Mouse (Mus musculus) thymus, adult 2 months (tissue): ENCODE results near the gene Mat2b. TPM values are rescaled to one million over a fixed set of nuclear protein-coding genes. Genes with fewer than 3 reads are reported as not detected.

ENCODE experiments used
- DNase-seq: peaks from one replicate; pipeline ENCODE4 v3.0.0; 2021
- H3K27ac ChIP-seq: fragments of 200-500 bp; 2 replicates; pipeline ENCODE4 v1.5.1; 2012; ENCODE audit warnings: low read length, control low read depth; ENCODE audit not compliant: control insufficient read depth, insufficient read depth
- H3K27me3 ChIP-seq: fragments of 200-500 bp; 2 replicates; pipeline ENCODE4 v1.6.1; 2012; ENCODE audit warnings: mild to moderate bottlenecking, low read length, moderate library complexity, mixed read lengths; ENCODE audit not compliant: control insufficient read depth, insufficient read depth
- H3K36me3 ChIP-seq: fragments of 200-500 bp; 2 replicates; pipeline ENCODE4 v1.6.1; 2012; ENCODE audit warnings: mild to moderate bottlenecking, low read length, moderate library complexity; ENCODE audit not compliant: control insufficient read depth, insufficient read depth
- H3K4me1 ChIP-seq: fragments of 200-500 bp; replicated peaks from 2 replicates; pipeline ENCODE4 v1.6.1; 2012; ENCODE audit warnings: low read length; ENCODE audit not compliant: control insufficient read depth, insufficient read depth
- H3K4me3 ChIP-seq: fragments of 200-500 bp; 2 replicates; pipeline ENCODE4 v1.5.1; 2012; ENCODE audit warnings: mild to moderate bottlenecking, low read length, control low read depth, moderate library complexity; ENCODE audit not compliant: control insufficient read depth, insufficient read depth
- CTCF ChIP-seq: fragments of 200-500 bp; IDR thresholded peaks from 2 replicates; pipeline ENCODE4 v1.5.1; 2012; ENCODE audit warnings: mild to moderate bottlenecking, control low read depth, low read length, moderate library complexity, borderline replicate concordance; ENCODE audit not compliant: control insufficient read depth, poor library complexity, insufficient read depth; ENCODE audit errors: extremely low read depth
- POLR2A ChIP-seq: fragments of 200-500 bp; IDR thresholded peaks from 2 replicates; pipeline ENCODE4 v1.6.1; 2012; ENCODE audit warnings: mild to moderate bottlenecking, low read length, control low read depth, moderate library complexity; ENCODE audit not compliant: control insufficient read depth, poor library complexity, insufficient read depth; ENCODE audit errors: extremely low read depth
- WGBS: fragments of 180-500 bp; shearing (Covaris S2); methylation state at CpG from one replicate; pipeline ENCODE4 v1.1.7; 2018; 5-methylcytosine and 5-hydroxymethylcytosine counted together
- polyA plus RNA-seq: library from polyadenylated mRNA; depleted of rRNA; stranded (reverse); fragments of >200 nt; gene quantifications from 2 replicates; pipeline ENCODE4 v1.2.3, GENCODE M21; 2012; rRNA removed

Mat2b gene
- polyA plus RNA-seq, 1 experiment = 51.9 TPM

- no peak for TF ChIP-seq POLR2A
- TF ChIP-seq CTCF = no peak
Measured at GRCm38 (mm10) chr11:40677169-40677568, 17.8 kb downstream of the Mat2b start.

GRCm38 (mm10) chr11:40675014-40675730 lies 19.8 kb downstream of the Mat2b start:
- WGBS = 77% methylated on average over 4 of the region's 4 CpGs
- Histone ChIP-seq H3K27ac (no peak overlapping the region), H3K4me1 (no peaks in the 10 kb centered on the region), H3K36me3 (peaks cover 29% of the 10 kb centered on the region), H3K27me3 (no peaks in the 10 kb centered on the region), H3K4me3 (no peak overlapping the region)
- TF ChIP-seq POLR2A (no peak), CTCF (no peak)
- DNase-seq = no peak

More at GRCm38 (mm10) chr11:40677169-40677568, 17.8 kb downstream of the Mat2b start:
- no peak for DNase-seq
- H3K4me3 ChIP-seq = no peak overlapping the region
- WGBS = 97% methylated on average over 1 of the region's 1 CpGs
- H3K36me3 ChIP-seq = peaks cover 48% of the 10 kb centered on the region
- no peaks in the 10 kb centered on the region for H3K4me1 ChIP-seq
- no peak overlapping the region for H3K27ac ChIP-seq
- no peaks in the 10 kb centered on the region for H3K27me3 ChIP-seq

GRCm38 (mm10) chr11:40649726-40650445 lies 45.1 kb downstream of the Mat2b start:
- DNase-seq = no peak

GRCm38 (mm10) chr11:40647246-40647645 lies 47.8 kb downstream of the Mat2b start:
- Histone ChIP-seq H3K27ac (no peak overlapping the region), H3K27me3 (no peaks in the 10 kb centered on the region), H3K4me3 (no peak overlapping the region), H3K36me3 (no peaks in the 10 kb centered on the region), H3K4me1 (no peaks in the 10 kb centered on the region)
- DNase-seq = no peak
- WGBS = 63% methylated on average over 2 of the region's 2 CpGs
- no peak for TF ChIP-seq CTCF
- no peak for TF ChIP-seq POLR2A

More at GRCm38 (mm10) chr11:40649726-40650445, 45.1 kb downstream of the Mat2b start:
- WGBS = 93% methylated on average over 8 of the region's 8 CpGs
- Histone ChIP-seq H3K4me3 (no peak overlapping the region), H3K4me1 (no peaks in the 10 kb centered on the region), H3K27me3 (no peaks in the 10 kb centered on the region), H3K36me3 (no peaks in the 10 kb centered on the region), H3K27ac (no peak overlapping the region)
- TF ChIP-seq CTCF (no peak), POLR2A (no peak)

Other genes with a start within 250 kb of the Mat2b start
- 18.4 and 20.2 TPM in 2 replicates for gene Hmmr, start 38.2 kb upstream of the Mat2b start, polyA plus RNA-seq
- gene Nudcd2, start 38.5 kb upstream of the Mat2b start, polyA plus RNA-seq = 20.0 and 21.5 TPM in 2 replicates
- 16.2 and 19.8 TPM in 2 replicates for gene Ccng1, start 60.1 kb upstream of the Mat2b start, polyA plus RNA-seq